Mouse (Mus musculus) left cerebral cortex, adult 8-10 months (tissue): ENCODE results near the gene Ccng2. TPM values are rescaled to one million over a fixed set of nuclear protein-coding genes. Genes with fewer than 3 reads are reported as not detected.

Source experiments
- DNase-seq, 2 experiments: peaks; one replicate each; pipeline ENCODE4 v3.0.0; 2022; ENCODE audit warnings: low spot score in 2 of 2
- total RNA-seq, 4 experiments: library from RNA; stranded (reverse); gene quantifications; 2 replicates each; pipeline ENCODE4 v1.2.4; 2022

Ccng2 gene
- total RNA-seq = 10 to 100 TPM; 35.5 to 39.6 (median 38.0) TPM

DNA sequence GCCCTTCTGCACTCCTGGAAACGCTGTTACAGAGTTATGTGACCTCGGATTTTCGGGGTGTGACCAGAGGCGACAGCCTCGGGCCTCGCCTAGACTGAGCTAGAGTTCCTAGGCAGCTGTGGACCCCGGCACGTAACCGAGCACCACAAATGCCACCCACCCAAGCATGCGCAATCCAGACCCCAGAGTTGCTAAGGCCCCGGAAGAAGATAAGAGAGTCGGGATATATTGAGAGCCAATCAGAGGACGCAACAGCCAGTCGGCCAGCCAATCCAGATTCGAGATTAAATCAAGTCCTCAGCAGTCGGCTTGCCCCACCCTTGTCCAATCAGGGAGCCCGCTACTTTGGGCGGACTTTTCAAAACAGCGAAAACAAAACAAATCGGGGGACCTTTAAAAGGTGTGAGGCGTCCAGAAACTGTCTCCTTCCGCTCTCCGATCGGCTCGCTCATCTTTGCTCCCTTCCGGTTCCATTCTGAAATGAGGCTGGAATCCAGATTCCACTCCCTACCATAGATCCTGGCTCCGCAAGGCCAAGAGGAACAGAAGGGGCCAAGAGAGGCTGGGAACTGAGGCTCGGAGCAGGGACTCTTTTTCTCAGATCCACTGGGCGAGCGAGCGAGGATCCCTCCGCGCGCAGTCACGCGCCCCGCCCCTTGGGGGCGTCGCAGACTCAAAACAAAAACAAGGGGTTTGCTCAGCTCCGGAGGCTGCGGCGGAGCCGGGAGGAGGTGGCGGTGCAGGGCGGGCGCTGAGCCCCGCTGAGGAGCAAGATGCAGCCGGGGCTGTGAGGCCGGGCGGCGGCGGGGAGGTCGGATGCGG is at the start of gene Ccng2:
TSS of gene Ccng2 (plus strand) at position 375 of the 822 bp plus-strand sequence.
- DNase-seq = peak; percentile 95 to 99

GRCm38 (mm10) chr5:93218375-93218774 is 48.7 kb upstream of the Ccng2 start:
- DNase-seq = no peak

- no peak for DNase-seq
Observed at GRCm38 (mm10) chr5:93221661-93222060, 45.4 kb upstream of the Ccng2 start.

DNA sequence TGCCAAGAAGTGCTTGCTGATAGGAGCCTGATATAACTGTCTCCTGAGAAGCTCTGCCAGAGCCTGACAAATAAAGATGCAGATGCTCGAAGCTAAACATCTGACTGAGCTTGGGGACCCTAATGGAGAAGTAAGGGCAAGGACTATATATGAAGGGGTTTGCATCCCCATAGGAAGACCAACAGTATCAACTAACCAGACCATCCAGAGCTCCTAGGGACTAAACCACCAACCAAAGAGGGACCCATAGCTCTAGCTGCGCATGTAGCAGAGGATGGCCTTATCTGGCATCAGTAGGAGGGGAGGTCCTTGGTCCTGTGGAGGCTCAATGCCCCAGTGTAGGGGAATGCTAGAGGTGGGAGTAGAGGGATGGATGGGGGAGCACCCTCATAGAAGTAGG is 42.5 kb upstream of the Ccng2 start:
- DNase-seq = no peak

DNA sequence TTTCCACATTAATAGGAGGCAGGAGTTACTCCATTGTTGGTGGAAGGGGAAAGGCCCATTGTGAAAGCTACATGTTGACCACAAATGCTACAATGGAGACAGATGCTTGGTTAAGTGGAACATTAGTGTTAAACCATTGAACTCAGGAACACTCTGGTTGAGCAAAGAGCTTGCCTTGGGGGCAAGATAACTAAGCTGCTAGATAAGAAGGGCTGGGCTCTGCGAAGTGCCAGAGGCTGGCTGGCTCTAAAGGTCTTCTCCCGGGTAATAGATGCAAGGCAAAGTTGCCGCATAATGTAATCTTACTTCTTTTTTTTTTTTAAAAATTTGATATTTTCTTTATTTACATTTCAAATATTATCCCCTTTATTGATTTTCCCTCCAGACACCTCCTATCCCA is 39.9 kb upstream of the Ccng2 start:
- DNase-seq = no peak

DNA sequence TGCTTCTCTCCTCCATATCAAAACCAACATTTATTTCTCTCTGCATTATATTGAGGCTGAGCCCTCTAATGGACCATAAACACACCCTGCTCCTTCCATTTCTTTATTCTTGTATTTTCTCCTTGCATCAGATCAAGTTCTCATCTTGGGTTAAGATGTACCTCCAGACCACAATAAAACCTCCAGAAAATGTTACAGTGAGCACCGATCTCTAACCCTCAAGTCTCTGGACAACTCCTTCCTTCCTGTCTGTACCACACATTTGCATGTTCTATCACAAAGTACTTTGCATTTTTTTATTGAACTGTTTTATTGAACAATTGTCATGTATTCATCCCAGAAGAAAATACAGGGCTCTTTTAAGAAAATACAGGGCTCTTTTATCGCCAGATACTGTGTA is 37.5 kb upstream of the Ccng2 start:
- no peak for DNase-seq

GRCm38 (mm10) chr5:93231721-93232120 is 35.3 kb upstream of the Ccng2 start:
- DNase-seq = no peak

DNA sequence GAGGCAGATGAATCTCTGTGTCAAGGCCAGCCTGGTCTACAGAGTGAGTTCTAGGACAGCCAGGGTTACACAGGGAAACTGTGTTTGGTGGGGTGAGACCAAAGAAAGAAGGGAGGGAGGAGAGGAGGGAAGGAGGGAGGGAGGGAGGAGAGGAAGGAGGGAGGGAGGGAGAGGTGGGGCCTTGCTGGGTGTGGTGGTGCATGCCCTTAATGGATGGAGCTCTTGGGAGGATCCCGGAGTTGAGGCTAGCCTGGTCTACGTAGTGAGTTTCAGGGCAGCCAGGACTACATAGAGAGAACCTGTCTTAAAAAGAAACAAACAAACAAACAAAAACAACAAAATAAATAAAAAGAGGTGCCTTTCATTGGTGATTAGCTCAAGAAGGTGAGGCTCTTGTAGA is 34.2 kb upstream of the Ccng2 start:
- DNase-seq = no peak

- DNase-seq = no peak
Observed at GRCm38 (mm10) chr5:93234130-93234529, 32.9 kb upstream of the Ccng2 start.

- no peak for DNase-seq
Observed at GRCm38 (mm10) chr5:93234605-93235004, 32.5 kb upstream of the Ccng2 start.

DNA sequence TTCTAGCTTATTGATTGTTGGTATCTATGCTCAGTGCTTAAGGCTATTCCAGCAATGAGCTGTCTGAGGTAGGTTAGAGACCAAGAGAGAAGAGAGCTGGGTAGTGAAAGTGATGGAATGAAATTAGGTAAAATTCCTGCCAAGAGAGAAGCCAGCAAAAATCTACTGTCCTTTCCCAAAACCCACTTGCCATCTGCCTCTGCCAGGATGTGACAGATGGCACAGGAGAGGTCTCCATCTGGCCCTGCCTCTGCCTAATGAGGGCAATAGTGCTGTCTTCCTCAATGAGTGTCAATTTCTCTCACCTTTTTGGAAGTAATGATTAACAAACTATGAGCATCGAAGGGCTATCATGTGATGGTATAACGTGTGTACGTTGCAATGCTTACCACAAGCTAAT is 31.2 kb upstream of the Ccng2 start:
- DNase-seq = no peak

GRCm38 (mm10) chr5:93236541-93236940 is 30.5 kb upstream of the Ccng2 start:
- no peak for DNase-seq

DNA sequence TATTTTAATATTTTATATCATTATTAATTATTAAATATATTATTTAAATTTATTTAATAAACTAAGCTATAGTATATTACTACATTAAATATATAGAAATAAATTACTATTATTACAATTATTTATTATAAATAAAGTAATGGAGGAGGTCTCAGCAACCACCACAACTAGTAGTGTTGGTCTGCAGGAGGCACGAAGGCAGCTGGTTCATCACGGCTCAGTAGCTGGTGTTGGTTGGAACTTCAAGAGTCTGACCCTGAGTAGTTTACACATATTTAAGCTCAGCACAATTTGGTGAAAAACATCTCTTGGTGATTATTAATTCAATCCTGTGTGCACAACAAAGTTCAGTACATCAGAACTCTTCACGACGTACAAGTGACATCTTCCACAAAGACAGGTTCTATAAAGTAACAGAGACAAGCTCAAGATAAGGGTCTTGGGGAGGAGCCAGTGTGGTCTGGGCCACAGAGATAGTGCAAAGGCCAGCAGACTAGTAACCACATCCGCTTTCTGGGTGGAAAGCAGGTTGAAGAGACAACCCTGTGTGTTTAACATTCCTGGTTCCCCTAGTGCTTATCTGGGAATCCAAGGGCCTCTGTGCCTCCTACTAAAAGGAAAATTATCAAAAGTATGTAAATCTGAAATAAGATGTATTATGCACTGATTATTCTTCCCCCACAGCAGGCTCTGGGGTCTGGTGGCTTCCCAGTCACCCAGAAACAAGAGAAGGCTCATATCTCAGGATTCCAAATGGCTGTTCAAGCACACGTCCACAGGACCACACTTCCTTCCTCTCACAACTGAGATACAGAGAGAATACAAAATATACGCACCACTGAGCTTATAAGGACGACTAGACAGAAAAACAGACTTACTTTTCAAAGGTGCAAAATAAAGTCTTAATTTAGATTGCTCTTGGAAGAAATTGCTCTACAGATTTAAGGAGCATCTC is 27.2 kb upstream of the Ccng2 start:
- no peak for DNase-seq

- DNase-seq = no peak
Observed at GRCm38 (mm10) chr5:93245280-93245679, 21.8 kb upstream of the Ccng2 start.

GRCm38 (mm10) chr5:93249940-93250578 is 17.0 kb upstream of the Ccng2 start:
- no peak for DNase-seq

DNA sequence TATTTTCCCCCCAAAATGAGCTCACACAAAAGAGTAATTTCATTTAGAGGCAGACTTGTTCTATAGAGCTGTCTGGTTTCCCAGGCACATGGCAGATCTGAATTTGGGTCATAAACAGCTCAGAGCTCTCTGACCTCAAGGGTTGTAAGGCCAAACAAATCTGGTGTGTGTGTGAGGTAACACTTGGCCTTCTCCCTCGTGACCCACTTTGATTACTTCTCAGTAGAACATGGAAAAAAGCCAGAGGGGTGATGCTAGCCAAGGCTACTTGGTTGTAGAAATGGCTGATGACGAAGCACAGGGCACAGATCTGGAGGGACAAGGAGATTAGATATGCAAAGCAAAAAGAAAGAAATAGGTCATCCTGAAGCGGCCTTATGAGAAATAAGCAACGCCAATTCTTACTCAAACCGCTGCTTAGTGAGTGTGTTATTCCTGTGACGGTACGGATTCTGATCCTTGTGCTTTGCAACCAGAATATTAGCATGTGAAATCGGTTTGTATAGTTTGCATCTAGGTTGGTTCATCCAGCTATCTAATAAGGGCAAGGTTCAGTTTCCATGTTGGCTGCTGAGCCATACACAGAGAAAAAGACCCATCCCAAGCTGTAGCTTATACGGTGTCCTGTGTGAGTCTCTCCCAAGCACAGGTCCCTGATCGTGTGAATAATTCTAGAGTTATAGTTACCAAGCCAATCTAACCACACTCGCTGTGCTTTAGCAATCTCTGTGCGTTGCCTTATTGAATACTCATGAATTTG is 15.9 kb upstream of the Ccng2 start:
- DNase-seq = no peak

GRCm38 (mm10) chr5:93255759-93256265 is 11.2 kb upstream of the Ccng2 start:
- DNase-seq = no peak

GRCm38 (mm10) chr5:93256820-93257405 is 10.1 kb upstream of the Ccng2 start:
- no peak for DNase-seq

DNA sequence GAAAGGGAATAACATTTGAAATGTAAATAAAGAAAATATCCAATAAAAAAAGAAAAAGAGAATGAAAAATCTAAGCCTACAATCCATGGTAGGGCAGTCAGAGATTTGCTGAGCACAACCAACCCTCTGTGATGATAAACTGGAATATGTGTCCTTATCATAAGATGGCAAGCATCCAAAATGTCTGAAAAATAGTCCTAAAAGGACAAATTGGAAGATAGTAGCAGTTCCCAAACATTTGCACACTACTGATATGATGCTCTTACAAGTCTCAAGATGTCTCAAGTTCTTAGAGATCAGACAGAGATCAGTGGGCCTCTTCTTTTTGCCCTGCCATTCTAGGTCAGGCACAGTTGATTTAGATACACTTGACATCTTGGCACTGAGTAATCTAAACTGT is 7.7 kb upstream of the Ccng2 start:
- DNase-seq = no peak

DNA sequence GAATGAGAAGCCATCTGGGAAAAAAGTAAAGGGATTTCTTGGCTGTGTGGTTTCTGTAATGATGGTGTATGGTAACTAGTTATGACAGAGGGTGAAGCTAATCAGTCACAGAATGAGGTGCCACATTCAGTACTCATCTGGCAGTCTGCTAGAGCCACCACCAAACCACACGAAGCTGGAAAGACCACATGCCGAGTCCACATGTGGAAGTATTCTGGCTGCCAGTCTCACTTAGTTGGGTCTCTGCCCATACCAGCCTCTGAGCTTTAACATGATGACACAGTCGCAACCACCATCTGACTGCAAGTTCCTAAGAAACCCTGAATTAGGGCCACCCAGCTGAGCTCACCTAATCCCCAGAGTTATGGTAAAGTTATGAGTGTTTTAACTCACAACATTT is 6.1 kb upstream of the Ccng2 start:
- no peak for DNase-seq

- no peak for DNase-seq
Observed at GRCm38 (mm10) chr5:93262751-93263150, 4.3 kb upstream of the Ccng2 start.
